Mouse (Mus musculus): ENCODE measurements around the gene Cyp2d34.

Cyp2d34 gene

DNA sequence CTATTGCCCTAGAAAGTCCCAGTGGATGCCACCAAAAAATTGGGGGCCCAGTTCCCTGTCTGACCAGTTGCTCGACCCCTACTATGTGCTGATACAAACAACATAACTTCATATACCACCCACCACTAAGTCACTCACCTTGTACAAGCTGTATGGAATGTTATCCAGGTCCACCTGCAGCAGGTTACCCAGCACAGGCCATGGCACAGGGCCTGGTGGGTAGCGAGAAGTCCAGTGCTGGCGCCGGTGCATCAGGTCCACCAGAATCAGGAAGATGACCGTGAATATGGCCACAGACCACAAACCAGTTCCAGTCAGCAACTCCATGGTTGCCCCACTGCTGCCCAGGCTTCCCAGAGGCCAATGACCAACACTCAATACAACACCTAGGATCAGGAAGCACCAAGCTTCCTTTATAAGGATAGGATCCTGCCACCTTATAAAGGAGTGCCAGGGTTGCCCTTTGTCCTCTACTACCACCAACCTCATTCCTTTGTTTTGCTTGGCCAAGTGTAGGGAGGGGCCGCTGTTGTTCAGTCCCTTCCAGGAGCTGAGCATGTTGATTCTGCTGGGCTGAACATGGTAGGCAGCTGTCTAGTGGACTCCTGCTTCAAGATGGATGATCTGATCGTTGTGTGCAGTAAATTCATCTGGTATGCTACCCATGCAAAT is at the start of gene Cyp2d34:
Gene Cyp2d34 (minus strand): TSS at position 416 of the 672 bp plus-strand sequence.
- DNase-seq: no peak

DNA sequence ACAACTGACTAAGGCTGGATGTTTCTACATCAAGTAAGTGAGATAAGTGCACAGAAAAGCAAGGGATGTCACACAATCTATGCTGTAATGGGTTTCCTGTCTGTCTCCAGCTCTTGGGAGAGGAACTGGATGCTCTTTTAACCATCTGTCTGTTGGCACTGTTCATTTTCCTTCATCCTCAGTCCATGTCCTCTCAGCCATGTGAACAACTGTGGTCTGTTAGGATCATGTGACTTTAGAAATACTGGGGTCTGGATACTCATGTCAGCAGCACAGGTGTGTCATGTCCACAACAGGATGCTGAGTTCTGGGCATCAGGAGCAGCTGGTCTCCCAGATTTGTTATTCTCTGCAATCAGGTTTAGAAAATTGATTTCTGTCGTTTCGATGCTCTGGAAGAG is 35.6 kb upstream of the Cyp2d34 start:
- DNase-seq: no peak

DNA sequence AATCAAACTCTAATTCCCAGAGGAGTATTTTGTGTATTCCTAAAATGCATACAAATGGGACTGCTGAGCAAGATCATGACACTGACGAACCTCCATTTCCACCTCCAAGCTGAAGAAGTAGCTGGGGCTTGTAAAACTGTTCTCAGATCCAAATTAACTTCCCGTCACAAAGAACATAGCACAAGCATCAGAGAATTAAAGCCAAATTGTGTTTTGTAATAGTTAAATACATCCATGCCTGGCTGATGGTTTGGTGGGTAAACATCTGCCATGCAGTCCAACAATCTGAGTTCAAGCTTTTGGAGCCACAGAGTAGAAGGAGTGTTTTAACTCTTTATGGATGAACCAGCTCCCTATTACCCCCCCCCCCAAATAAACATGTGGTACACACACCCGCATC is 23.6 kb upstream of the Cyp2d34 start:
- no peak for DNase-seq

DNA sequence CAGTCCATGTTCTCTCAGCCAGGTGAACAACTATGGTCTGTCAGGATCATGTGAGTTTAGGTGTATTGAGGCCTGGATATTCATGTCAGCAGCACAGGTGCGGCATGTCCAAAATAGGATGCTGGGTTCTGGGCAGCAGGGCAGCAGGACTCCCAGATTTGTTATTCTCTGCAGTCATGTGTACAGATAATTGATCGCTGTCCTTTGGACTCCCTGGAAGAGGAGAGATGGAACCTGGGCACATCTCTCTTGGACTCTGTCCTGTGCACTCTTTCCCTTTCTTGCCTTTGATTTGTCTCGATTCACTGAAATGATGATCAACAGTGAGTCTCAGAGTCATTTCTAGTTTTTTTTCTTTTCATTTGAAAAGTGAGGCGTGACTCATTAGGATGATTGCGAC is 23.0 kb upstream of the Cyp2d34 start:
- DNase-seq: no peak

DNA sequence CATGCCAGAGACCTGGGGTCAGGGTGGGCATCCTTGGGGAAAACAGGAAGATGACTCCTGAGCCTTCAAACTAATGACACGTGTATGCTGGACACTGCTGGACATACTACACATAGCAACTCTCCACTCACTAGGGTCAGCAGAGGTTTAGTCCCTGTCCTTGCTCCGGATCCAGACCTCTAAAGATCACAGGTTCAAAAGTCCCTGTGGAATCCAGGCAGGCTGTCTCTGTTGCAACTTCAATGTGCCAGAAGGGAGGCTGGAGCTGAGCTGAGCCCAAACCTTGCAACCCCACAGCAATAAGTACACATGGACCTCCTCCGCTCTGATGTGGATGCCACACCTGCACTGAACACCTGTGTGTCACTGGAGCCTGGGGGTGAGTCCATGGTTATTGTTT is 22.0 kb upstream of the Cyp2d34 start:
- DNase-seq: no peak

DNA sequence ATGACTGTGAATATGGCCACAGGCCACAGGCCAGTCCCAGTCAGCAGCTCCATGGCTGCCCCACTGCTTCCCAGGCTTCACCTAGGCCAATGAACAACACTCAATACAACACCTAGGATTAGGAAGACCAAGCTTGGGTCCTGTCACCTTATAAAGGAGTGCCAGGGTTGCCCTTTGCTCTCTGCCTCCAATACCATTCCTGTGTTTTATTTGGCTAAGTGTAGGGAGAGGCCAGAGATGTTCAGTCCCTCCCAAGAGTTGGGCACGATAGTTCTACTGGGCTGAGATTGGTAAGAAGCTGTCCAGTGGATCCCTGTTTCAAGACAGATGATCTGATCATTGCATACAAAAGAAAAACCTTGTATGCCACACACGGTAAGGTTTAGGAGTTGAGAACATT is 21.2 kb upstream of the Cyp2d34 start:
- DNase-seq: no peak

DNA sequence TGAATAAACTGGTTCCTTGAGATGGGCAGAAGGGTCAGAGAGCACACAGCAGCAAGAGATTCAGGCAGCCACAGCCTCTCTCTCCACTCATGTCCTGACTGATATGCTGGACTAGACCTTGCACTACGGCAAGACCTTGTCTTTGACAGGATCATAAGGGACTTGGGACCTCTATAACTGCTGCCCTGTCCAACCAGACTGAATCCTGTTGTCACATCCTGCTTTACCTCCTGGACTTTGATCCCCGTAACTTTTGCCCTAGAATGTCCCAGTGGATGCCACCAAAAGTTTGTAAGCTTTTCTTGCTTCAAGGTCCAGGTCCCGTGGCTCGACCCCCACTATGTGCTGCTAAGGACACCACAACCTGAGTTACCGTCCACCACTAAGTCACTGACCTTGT is 20.6 kb upstream of the Cyp2d34 start:
- DNase-seq: no peak

DNA sequence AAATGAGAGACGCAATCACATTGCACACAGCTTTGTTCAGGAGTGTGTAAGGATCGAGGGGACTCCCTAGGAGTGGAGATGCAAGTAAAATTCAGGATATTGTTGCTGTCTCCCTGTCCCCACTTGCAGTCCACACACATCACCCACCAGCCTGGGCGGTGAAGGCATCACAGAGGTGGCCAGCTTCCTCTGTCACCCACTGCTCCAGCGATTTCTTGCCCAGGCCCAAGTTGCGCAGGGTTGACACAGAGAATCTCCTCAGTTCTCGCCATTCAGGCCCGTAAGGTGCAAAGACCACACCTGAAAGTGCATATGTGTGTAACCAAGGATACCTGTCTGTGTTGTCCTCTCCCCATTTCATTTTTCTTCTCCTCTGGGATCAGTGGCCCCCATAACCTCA is 19.5 kb upstream of the Cyp2d34 start:
- DNase-seq: no peak

DNA sequence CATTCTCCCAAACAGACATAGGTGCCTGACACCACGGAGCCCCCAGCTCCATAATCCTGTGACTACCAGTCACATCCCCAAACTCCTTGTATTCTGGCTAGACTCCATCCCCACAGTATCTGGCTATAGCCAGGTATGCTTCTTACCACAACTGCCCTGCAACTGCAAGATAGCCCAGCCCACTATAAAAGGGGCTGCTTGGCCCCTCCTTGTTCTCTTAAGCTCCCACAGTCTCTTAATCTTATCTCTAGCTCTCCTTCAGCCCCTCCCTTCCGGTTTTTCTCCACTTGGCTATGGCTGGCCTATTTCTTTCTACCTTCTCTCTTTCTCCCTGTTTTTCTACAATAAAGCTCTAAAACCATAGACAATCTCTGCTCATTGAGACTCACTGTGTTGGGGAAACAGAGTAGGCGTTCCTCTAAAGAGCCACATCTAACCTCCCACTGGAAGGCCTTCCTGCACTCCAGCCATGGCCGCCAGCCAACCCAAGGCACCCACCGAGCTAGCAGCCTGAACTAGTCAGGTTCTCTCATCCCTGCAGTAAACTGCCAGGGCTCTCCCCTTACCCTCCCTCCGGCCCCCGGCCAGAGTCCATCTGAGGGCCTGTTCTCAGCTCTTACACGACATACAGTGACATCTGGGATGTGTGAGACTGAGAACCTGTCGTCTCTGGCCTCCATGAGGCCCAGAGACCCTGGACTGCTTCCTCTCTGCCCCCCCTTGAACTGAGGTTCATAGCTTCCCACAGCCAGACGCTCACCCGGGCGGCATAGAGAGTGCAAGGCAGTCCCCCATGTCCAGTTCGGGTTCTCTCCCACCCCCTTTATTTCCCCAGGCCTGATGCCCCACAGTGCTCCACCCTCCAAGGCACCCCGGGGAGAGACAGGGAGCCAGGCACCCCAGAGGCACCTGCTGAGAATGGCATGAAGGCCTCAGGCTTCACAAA is 16.7 kb upstream of the Cyp2d34 start:
- DNase-seq: no peak

DNA sequence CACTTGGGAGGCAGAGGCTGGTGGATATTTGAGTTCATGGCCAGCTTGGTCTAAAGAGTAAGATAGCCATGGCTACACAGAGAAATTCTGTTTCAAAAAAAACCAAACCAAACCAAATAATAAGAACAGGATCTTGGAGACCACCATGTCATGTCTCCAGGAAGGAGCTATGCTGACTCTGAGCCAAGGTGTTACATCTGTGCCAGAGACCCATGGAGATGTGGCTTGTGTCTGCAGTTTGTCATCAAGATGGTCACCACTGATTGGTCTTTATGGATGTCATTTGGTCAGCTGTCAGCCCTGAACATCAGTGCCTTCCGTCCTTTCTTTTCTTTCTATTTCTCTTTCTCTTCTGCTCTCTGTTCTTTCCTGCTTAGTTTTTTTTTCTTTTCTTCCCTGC is 14.2 kb upstream of the Cyp2d34 start:
- no peak for DNase-seq

DNA sequence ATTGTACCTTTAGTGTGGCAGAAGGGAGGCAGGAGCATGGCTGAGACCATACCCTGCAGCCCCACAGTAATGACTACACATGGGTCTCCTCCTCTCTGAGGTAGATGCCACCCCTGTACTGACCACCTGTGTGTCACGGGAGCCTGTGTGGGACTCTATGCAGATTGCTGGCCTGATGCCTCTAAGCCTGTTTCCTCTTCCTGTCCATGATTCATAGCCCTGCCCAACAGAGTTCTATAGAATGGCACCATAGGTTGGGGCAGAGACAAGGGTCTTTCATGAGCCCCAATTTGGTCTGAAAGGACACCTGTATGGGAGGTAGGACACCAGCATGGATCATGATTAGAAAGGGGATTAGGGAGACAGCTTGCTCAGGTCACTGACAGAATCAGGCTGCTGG is 1.2 kb upstream of the Cyp2d34 start:
- no peak for DNase-seq

DNA sequence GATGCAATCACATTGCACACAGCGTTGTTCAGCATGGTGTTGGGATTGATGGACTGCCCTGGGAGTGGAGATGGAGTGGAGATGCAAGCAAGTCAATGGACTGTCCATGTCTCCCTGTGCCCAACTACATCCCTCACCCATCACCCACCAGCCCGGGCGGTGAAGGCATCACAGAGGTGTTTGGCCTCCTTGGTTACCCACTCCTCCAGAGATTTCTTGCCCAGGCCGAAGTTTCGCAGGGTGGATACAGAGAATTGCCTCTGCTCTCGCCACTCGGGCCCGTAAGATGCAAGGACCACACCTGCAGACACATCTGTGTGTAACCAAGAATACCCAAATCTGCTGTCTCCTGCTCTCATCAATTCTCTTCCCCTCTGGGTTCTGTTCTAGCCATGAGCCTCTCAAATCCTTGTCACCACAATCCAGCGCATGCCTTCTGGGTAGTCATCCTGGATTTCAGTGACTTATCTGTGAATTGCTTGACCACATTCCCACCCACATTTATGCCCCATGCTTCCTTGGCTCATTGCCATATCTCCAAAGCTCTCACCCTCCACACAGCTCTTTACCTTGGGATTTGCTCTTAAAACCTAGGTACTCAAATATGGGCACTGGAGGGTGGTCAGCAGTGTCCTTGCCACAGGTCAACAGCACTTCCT is 2.3 kb downstream of the Cyp2d34 start:
- no peak for DNase-seq

DNA sequence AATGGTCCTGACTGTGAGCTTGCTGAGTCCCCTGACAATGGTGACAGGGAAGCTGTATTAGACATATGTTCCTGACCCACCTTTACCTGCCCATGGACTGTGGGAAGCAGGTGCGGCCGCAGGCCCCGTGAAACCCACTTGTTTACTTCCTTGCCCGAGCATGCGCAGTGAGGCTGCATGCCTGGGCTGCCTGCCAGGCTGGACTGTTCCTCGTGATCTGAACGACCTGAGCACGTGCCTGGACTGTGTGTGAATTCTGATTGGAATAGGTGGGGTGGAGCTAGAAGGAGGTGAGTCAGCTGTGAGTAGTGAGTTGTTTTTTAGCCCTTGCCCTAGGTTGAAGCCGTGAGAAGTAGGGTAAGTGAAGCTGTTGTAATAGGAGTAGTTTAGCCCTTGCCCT is 38.1 kb downstream of the Cyp2d34 start:
- no peak for DNase-seq

DNA sequence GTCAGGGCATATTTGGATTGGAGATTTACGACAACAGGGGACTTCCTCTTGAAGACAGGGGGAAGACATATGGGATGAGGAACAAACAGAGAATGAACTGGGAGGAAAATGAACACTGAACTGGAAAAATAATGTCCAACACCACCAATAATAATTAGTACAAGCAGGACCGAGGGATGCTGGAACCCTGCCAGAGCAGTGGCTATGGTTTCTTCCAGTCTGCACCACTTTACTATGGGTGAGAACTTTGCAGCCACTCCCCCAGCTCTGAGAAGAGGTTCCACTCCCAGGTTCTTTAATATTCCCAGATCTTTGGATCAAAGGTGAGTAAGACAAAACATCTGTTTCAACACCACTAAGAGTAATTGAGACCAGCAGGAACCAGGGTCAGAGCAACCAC is 41.7 kb downstream of the Cyp2d34 start:
- DNase-seq: no peak

DNA sequence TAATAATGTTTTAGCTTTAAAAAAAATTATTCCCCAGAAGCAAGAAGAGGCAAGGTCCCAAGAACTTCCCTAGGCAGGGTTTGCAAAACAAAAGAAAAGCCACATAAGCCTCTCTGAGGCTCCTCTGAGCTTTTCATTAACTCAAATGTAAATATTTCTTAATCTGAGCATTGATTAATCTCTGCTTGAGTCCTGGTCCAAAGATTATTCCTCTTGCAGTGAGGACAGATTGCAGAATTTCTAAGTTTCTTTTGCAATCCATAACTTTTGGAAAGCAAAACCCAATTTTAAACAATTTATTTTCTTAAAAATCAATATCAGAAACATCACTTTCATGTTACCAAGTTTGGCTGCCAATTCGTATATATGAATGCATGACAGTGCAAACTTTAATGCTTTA is 47.9 kb downstream of the Cyp2d34 start:
- DNase-seq: no peak

All from thymus, postnatal 4 days (tissue).